8 mouse cellular contexts compared by ENCODE assay signal in genomic region chr13:24499505-24499904, GRCm38 (mm10).
DNase-seq lines count a peak whose midpoint lies in the region; ATAC-seq and TF ChIP-seq lines count a peak whose summit lies in the region.

No protein-coding gene starts in this region.

- no peaks in the 10 kb centered on the region for H3K27me3 ChIP-seq in hindbrain, embryonic 11.5 days (ENCODE audit: control insufficient read depth, insufficient read depth, low read length)
- no peaks in the 10 kb centered on the region for H3K27me3 ChIP-seq in hindbrain, embryonic 13.5 days
- H3K27me3 ChIP-seq in small intestine, adult 2 months (ENCODE audit: control insufficient read depth, insufficient read depth, low read length) = no peaks in the 10 kb centered on the region

- TF ChIP-seq POLR2A in small intestine, adult 2 months (IDR thresholded peaks at IDR 0.05; ENCODE audit: low read depth, low read length) = no peak

- DNase-seq in hindbrain, embryonic 11.5 days (ENCODE audit: low spot score) = peak; percentile 26
- DNase-seq in CD4-positive helper T cell, adult 2 months (ENCODE audit: low read depth, low spot score) = peak; percentile 74
- peak; percentile 52 for DNase-seq in ZHBTc4 (ENCODE audit: low read depth, low spot score)
- peak; percentile 66 for DNase-seq in liver
- DNase-seq in layer of hippocampus, adult 9-11 months = no peak
- DNase-seq in urinary bladder, adult 18-20 months (ENCODE audit: low spot score in 2 of 2) = no peak

- no peaks in the 10 kb centered on the region; the same call in 1 of the 2 replicates for H3K4me1 ChIP-seq in hindbrain, embryonic 11.5 days (replicated peaks; ENCODE audit: control insufficient read depth, insufficient read depth, low read length)
- H3K4me1 ChIP-seq in hindbrain, embryonic 13.5 days (replicated peaks) = peaks cover 15% of the 10 kb centered on the region
- H3K4me1 ChIP-seq in small intestine, adult 2 months (ENCODE audit: control insufficient read depth, insufficient read depth, insufficient read length, low read length) = no peaks in the 10 kb centered on the region

- H3K4me3 ChIP-seq in hindbrain, embryonic 11.5 days (ENCODE audit: low read depth, low read length) = no peak overlapping the region
- no peak overlapping the region for H3K4me3 ChIP-seq in hindbrain, embryonic 13.5 days
- no peak overlapping the region for H3K4me3 ChIP-seq in small intestine, adult 2 months (ENCODE audit: low read depth, low read length)

- no peak for ATAC-seq in hindbrain, embryonic 11.5 days (ENCODE audit: low FRiP score)
- no peak for ATAC-seq in hindbrain, embryonic 13.5 days (ENCODE audit: low FRiP score)

- H3K9ac ChIP-seq in hindbrain, embryonic 11.5 days (ENCODE audit: low read depth, low read length) = no peak overlapping the region
- H3K9ac ChIP-seq in hindbrain, embryonic 13.5 days = no peak overlapping the region

- 49% methylated on average over 3 of the region's 3 CpGs for WGBS in hindbrain, embryonic 11.5 days
- WGBS in hindbrain, embryonic 13.5 days = 43% methylated on average over 3 of the region's 3 CpGs
- 33% methylated on average over 3 of the region's 3 CpGs for WGBS in small intestine, adult 2 months

- H3K36me3 ChIP-seq in hindbrain, embryonic 11.5 days (ENCODE audit: control insufficient read depth, insufficient read depth, low read length) = no peaks in the 10 kb centered on the region
- H3K36me3 ChIP-seq in hindbrain, embryonic 13.5 days = no peaks in the 10 kb centered on the region
- H3K36me3 ChIP-seq in small intestine, adult 2 months (ENCODE audit: control insufficient read depth, insufficient read depth, low read length) = no peaks in the 10 kb centered on the region

- TF ChIP-seq CTCF in small intestine, adult 2 months (IDR thresholded peaks at IDR 0.05; ENCODE audit: extremely low read depth, insufficient read length, insufficient replicate concordance, low read depth, low read length) = peak; percentile 44; the same call in 1 of the 2 replicates

- no peak overlapping the region for H3K4me2 ChIP-seq in hindbrain, embryonic 11.5 days (replicated peaks; ENCODE audit: low read depth, low read length)
- H3K4me2 ChIP-seq in hindbrain, embryonic 13.5 days = no peak overlapping the region

- H3K27ac ChIP-seq in hindbrain, embryonic 11.5 days (ENCODE audit: low read depth, low read length) = no peak overlapping the region
- no peak overlapping the region for H3K27ac ChIP-seq in hindbrain, embryonic 13.5 days
- no peak overlapping the region for H3K27ac ChIP-seq in small intestine, adult 2 months (ENCODE audit: insufficient read depth, low read depth, low read length)

- H3K9me3 ChIP-seq in hindbrain, embryonic 11.5 days (ENCODE audit: control insufficient read depth, low read length) = no peaks in the 10 kb centered on the region
- no peaks in the 10 kb centered on the region for H3K9me3 ChIP-seq in hindbrain, embryonic 13.5 days

Comparison
In these comparisons a context has a peak if more than half of its experiments do, and no peak if none do; other contexts are left out.
1. DNase-seq: peak in hindbrain, embryonic 11.5 days (single experiment), CD4-positive helper T cell, adult 2 months (single experiment), ZHBTc4 (single experiment) and liver (single experiment); none in layer of hippocampus, adult 9-11 months (single experiment) and urinary bladder, adult 18-20 months (0 of 2).